Mouse (Mus musculus): ENCODE results near the gene 2210408I21Rik.
A peak's percentile ranks its signal among the peaks of the same experiment; 100 is the strongest.
"Not testable (repeated sequence)": the region's sequence is repeated elsewhere in the genome, so short reads cannot be mapped to it uniquely, and the experiment has no call there.

2210408I21Rik gene

GRCm38 (mm10) chr13:77134931-77135620 is at the start of gene 2210408I21Rik, which contains the start of gene Slf1:
TSS of gene 2210408I21Rik (plus strand) at chr13:77135540.
TSS of gene Slf1 (minus strand) at chr13:77135473.
- DNase-seq (ENCODE audit: low spot score in 2 of 2): peak; percentile 59 to 91

- not testable (repeated sequence) for DNase-seq (ENCODE audit: low spot score in 2 of 2)
Measured at GRCm38 (mm10) chr13:77092876-77093275, 42.5 kb upstream of the 2210408I21Rik start.

- no peak for DNase-seq (ENCODE audit: low spot score in 2 of 2)
Measured at GRCm38 (mm10) chr13:77107734-77108133, 27.6 kb upstream of the 2210408I21Rik start.

- DNase-seq (ENCODE audit: low spot score in 2 of 2): no peak
Measured at GRCm38 (mm10) chr13:77118695-77119094, 16.6 kb upstream of the 2210408I21Rik start.

GRCm38 (mm10) chr13:77125159-77125558 is 10.2 kb upstream of the 2210408I21Rik start:
- no peak for DNase-seq (ENCODE audit: low spot score in 2 of 2)

GRCm38 (mm10) chr13:77128240-77128639 is 7.1 kb upstream of the 2210408I21Rik start:
- DNase-seq (ENCODE audit: low spot score in 2 of 2): no peak

- no peak for DNase-seq (ENCODE audit: low spot score in 2 of 2)
Measured at GRCm38 (mm10) chr13:77131132-77131531, 4.2 kb upstream of the 2210408I21Rik start.

GRCm38 (mm10) chr13:77135621-77135981 is 261 bp downstream of the 2210408I21Rik start:
- no peak for DNase-seq (ENCODE audit: low spot score in 2 of 2)

- DNase-seq (ENCODE audit: low spot score in 2 of 2): no peak
Measured at GRCm38 (mm10) chr13:77140890-77141289, 5.5 kb downstream of the 2210408I21Rik start.

GRCm38 (mm10) chr13:77177931-77178330 is 42.6 kb downstream of the 2210408I21Rik start:
- DNase-seq (ENCODE audit: low spot score in 2 of 2): no peak

- no peak for DNase-seq (ENCODE audit: low spot score in 2 of 2)
Measured at GRCm38 (mm10) chr13:77190606-77191005, 55.3 kb downstream of the 2210408I21Rik start.

GRCm38 (mm10) chr13:77192201-77192600 is 56.9 kb downstream of the 2210408I21Rik start:
- DNase-seq (ENCODE audit: low spot score in 2 of 2): no peak

- no peak for DNase-seq (ENCODE audit: low spot score in 2 of 2)
Measured at GRCm38 (mm10) chr13:77208764-77209418, 73.6 kb downstream of the 2210408I21Rik start.

- no peak for DNase-seq (ENCODE audit: low spot score in 2 of 2)
Measured at GRCm38 (mm10) chr13:77213196-77213595, 77.9 kb downstream of the 2210408I21Rik start.

GRCm38 (mm10) chr13:77215460-77215859 is 80.1 kb downstream of the 2210408I21Rik start:
- DNase-seq (ENCODE audit: low spot score in 2 of 2): no peak

GRCm38 (mm10) chr13:77217672-77218280 is 82.4 kb downstream of the 2210408I21Rik start:
- DNase-seq (ENCODE audit: low spot score in 2 of 2): no peak

- DNase-seq (ENCODE audit: low spot score in 2 of 2): no peak
Measured at GRCm38 (mm10) chr13:77221072-77221471, 85.7 kb downstream of the 2210408I21Rik start.

GRCm38 (mm10) chr13:77256541-77256940 is 121.2 kb downstream of the 2210408I21Rik start:
- no peak for DNase-seq (ENCODE audit: low spot score in 2 of 2)

- DNase-seq (ENCODE audit: low spot score in 2 of 2): no peak
Measured at GRCm38 (mm10) chr13:77262715-77263338, 127.5 kb downstream of the 2210408I21Rik start.

- no peak for DNase-seq (ENCODE audit: low spot score in 2 of 2)
Measured at GRCm38 (mm10) chr13:77263400-77264179, 128.2 kb downstream of the 2210408I21Rik start.

GRCm38 (mm10) chr13:77264481-77264880 is 129.1 kb downstream of the 2210408I21Rik start:
- DNase-seq (ENCODE audit: low spot score in 2 of 2): no peak

All from left cerebral cortex, adult 9 months (tissue).